Mouse (Mus musculus): ENCODE measurements at regions not wholly inside any gene's neighbourhood (a gene's known extent, or its start where the extent isn't known, plus 50 kb on each side); places are given as distances from the start of the nearest gene placed in this dataset.

DNA sequence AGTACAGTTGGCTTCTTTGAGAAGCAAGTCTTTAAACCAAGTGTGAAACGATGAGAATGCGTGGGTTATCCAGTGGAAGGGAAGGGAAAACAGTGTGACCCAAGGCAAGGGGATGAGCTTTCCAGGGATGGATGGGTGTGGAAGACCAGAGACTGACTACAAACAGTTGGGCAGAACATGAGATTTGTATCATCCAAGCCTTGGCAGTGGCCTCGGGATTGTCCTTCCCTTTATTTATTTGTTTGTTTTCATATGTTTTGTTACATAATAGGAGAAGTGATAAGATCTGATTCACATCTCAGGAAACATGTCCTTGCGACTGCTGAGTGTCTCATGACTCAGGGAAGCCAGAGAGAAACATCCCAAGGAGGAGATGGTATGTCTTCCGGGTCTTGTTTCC, 585.4 kb upstream of the Nox3 start:
- TF ChIP-seq ZC3H11A (IDR thresholded peaks at IDR 0.05; ENCODE audit: borderline replicate concordance, low read depth, low read length): no peak
- no peak for TF ChIP-seq CHD2 (IDR thresholded peaks at IDR 0.05; ENCODE audit: low read depth, low read length)
- no peak for TF ChIP-seq ZNF384 (IDR thresholded peaks at IDR 0.05; ENCODE audit: low read depth, low read length)

All from ES-E14 (cell line).